Mouse (Mus musculus): Measurements from ENCODE around the gene Sh3gl2.

DNA sequence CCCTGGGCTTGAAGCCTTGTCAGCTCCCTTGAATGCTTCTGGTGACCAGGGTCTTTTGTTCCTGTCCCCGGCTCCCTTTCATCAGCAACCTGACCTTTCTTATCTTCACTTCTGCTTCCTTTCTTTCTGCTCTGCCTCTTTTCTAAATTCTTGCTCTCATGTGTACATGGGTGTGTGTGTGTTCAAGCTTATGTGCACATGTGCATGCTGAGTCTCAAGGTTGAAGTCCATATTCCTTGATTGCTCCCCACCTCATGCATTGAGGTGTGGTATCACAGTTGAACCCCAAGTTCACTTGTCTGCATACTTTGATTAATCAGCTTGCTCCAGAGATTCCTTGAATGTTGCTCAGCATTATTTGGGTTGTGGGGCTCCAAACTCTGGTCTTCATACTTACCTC lies 85.1 kb downstream of the Sh3gl2 start:
- TF ChIP-seq CTCF (IDR thresholded peaks at IDR 0.05; ENCODE audit: low read depth, low read length) (no peak), GATA1 (IDR thresholded peaks at IDR 0.05; ENCODE audit: borderline replicate concordance, low read length) (no peak), POLR2AphosphoS5 (IDR thresholded peaks at IDR 0.05; ENCODE audit: insufficient replicate concordance, low read depth, low read length) (no peak), TAL1 (conservative IDR thresholded peaks at IDR 0.05; ENCODE audit: low read depth, low read length) (no peak), GATA2 (IDR thresholded peaks at IDR 0.05; ENCODE audit: borderline replicate concordance, low read depth, low read length) (no peak)
